Mouse (Mus musculus) MEL (cell line): ENCODE results near the gene Canx. TPM values are rescaled to one million over a fixed set of nuclear protein-coding genes. Genes with fewer than 3 reads are reported as not detected.

Experiments
- DNase-seq: peaks from one replicate; pipeline ENCODE4 v3.0.0; 2011; ENCODE audit warnings: low read depth, low spot score
- H3K27ac ChIP-seq: 2 replicates; pipeline ENCODE4 v1.5.1; 2012; ENCODE audit warnings: low read depth, mild to moderate bottlenecking, control low read depth, low read length, moderate library complexity; ENCODE audit not compliant: control insufficient read depth
- H3K27me3 ChIP-seq, 2 experiments: fragments of 150-350 bp in 1 of 2; sonication (generic) in 1 of 2; 2 replicates each; pipeline ENCODE4 v1.6.1; 2012; ENCODE audit warnings: low read length in 2 of 2, mild to moderate bottlenecking in 2 of 2, improper control_type of control experiment in 1 of 2, moderate library complexity in 1 of 2; ENCODE audit not compliant: insufficient read depth in 2 of 2, control insufficient read depth in 1 of 2
- H3K36me3 ChIP-seq, 2 experiments: 2 replicates each; pipeline ENCODE4 v1.6.1; 2012 to 2014; ENCODE audit warnings: low read length in 2 of 2, improper control_type of control experiment in 1 of 2, inconsistent platforms in 1 of 2, mild to moderate bottlenecking in 1 of 2; ENCODE audit not compliant: insufficient read depth in 2 of 2, control insufficient read depth in 1 of 2
- H3K4me1 ChIP-seq, 2 experiments: fragments of 150-350 bp in 1 of 2; sonication (generic) in 1 of 2; 2 replicates each; pipeline ENCODE4 v1.6.1; 2012; ENCODE audit warnings: low read length in 2 of 2, improper control_type of control experiment in 1 of 2, mild to moderate bottlenecking in 1 of 2; ENCODE audit not compliant: insufficient read depth in 2 of 2, control insufficient read depth in 1 of 2
- H3K4me3 ChIP-seq, 2 experiments: fragments of 150-350 bp in 1 of 2; sonication (generic) in 1 of 2; 2 replicates each; pipeline ENCODE4 v1.5.1; 2012; ENCODE audit warnings: low read depth in 2 of 2, low read length in 2 of 2, mild to moderate bottlenecking in 2 of 2, moderate library complexity in 2 of 2, control low read depth in 1 of 2, improper control_type of control experiment in 1 of 2; ENCODE audit not compliant: control insufficient read depth in 1 of 2, insufficient read depth in 1 of 2
- H3K79me2 ChIP-seq: 2 replicates; pipeline ENCODE4 v1.6.1; 2012; ENCODE audit warnings: mild to moderate bottlenecking, low read length, moderate library complexity; ENCODE audit not compliant: control insufficient read depth, poor library complexity, insufficient read depth
- H3K9ac ChIP-seq: 2 replicates; pipeline ENCODE4 v1.6.1; 2012; ENCODE audit warnings: low read depth, mild to moderate bottlenecking, control low read depth, low read length, moderate library complexity; ENCODE audit not compliant: control insufficient read depth, poor library complexity, severe bottlenecking
- H3K9me3 ChIP-seq: fragments of 150-350 bp; sonication (generic); replicated peaks from 2 replicates; pipeline ENCODE4 v1.6.1; 2012; ENCODE audit warnings: mild to moderate bottlenecking, low read length, improper control_type of control experiment, moderate library complexity; ENCODE audit not compliant: insufficient read depth
- CTCF ChIP-seq, 3 experiments: IDR thresholded peaks in 2 of 3; conservative IDR thresholded peaks in 1 of 3; 2 replicates each; pipeline ENCODE4 v1.5.1; 2011 to 2012; ENCODE audit warnings: low read length in 3 of 3, low read depth in 2 of 3, mild to moderate bottlenecking in 2 of 3, improper control_type of control experiment in 1 of 3, inconsistent platforms in 1 of 3, mixed read lengths in 1 of 3, moderate library complexity in 1 of 3; ENCODE audit not compliant: control insufficient read depth in 1 of 3, insufficient read depth in 1 of 3, poor library complexity in 1 of 3, severe bottlenecking in 1 of 3
- ELF1 ChIP-seq: IDR thresholded peaks from 2 replicates; pipeline ENCODE4 v1.6.1; 2014; ENCODE audit warnings: low read depth, mild to moderate bottlenecking, inconsistent platforms, low read length, improper control_type of control experiment, moderate library complexity
- ETS1 ChIP-seq: IDR thresholded peaks from 2 replicates; pipeline ENCODE4 v1.6.1; 2012; ENCODE audit warnings: low read depth, mild to moderate bottlenecking, inconsistent platforms, low read length, improper control_type of control experiment, moderate library complexity
- GATA1 ChIP-seq: IDR thresholded peaks from 2 replicates; pipeline ENCODE4 v1.6.1; 2011; ENCODE audit warnings: low read depth, low read length, improper control_type of control experiment
- KAT2A ChIP-seq: conservative IDR thresholded peaks from 2 replicates; pipeline ENCODE4 v1.6.1; 2012; ENCODE audit warnings: low read depth, low read length, improper control_type of control experiment, inconsistent platforms
- MAFK ChIP-seq: IDR thresholded peaks from 2 replicates; pipeline ENCODE4 v1.6.1; 2011; ENCODE audit warnings: low read depth, mild to moderate bottlenecking, low read length, improper control_type of control experiment, borderline replicate concordance
- MYC ChIP-seq: IDR thresholded peaks from 2 replicates; pipeline ENCODE4 v1.6.1; 2011; ENCODE audit warnings: low read depth, mild to moderate bottlenecking, low read length, improper control_type of control experiment, moderate library complexity
- POLR2AphosphoS5 ChIP-seq: IDR thresholded peaks from 2 replicates; pipeline ENCODE4 v1.6.1; 2012; ENCODE audit warnings: low read depth, borderline replicate concordance, mild to moderate bottlenecking, inconsistent platforms, low read length, moderate library complexity, mixed read lengths
- SMC3 ChIP-seq: IDR thresholded peaks from 2 replicates; pipeline ENCODE4 v1.6.1; 2011; ENCODE audit warnings: low read depth, low read length, improper control_type of control experiment
- TAL1 ChIP-seq: IDR thresholded peaks from 2 replicates; pipeline ENCODE4 v1.6.1; 2012; ENCODE audit warnings: mild to moderate bottlenecking, inconsistent platforms, low read length, moderate library complexity, mixed read lengths
- TBP ChIP-seq: IDR thresholded peaks from 2 replicates; pipeline ENCODE4 v1.8.0; 2011; ENCODE audit warnings: low read depth, low read length, improper control_type of control experiment
- UBTF ChIP-seq: IDR thresholded peaks from 2 replicates; pipeline ENCODE4 v1.6.1; 2012; ENCODE audit warnings: low read depth, mild to moderate bottlenecking, inconsistent platforms, low read length, improper control_type of control experiment, moderate library complexity, borderline replicate concordance; ENCODE audit not compliant: insufficient read depth
- USF1 ChIP-seq: IDR thresholded peaks from 2 replicates; pipeline ENCODE4 v1.6.1; 2014; ENCODE audit warnings: low read depth, mild to moderate bottlenecking, inconsistent platforms, low read length, improper control_type of control experiment, moderate library complexity
- USF2 ChIP-seq, 2 experiments: IDR thresholded peaks; 2 replicates each; pipeline ENCODE4 v1.6.1; 2011 to 2012; ENCODE audit warnings: improper control_type of control experiment in 2 of 2, low read length in 2 of 2, borderline replicate concordance in 1 of 2, inconsistent platforms in 1 of 2, low read depth in 1 of 2, mild to moderate bottlenecking in 1 of 2; ENCODE audit not compliant: insufficient read depth in 1 of 2
- ZMIZ1 ChIP-seq: IDR thresholded peaks from 2 replicates; pipeline ENCODE4 v1.6.1; 2012; ENCODE audit warnings: low read depth, mild to moderate bottlenecking, inconsistent platforms, low read length, improper control_type of control experiment, moderate library complexity
- polyA plus RNA-seq, 2 experiments: library from polyadenylated mRNA; stranded (reverse) in 1 of 2; unstranded in 1 of 2; fragments of >175 nt in 1 of 2; fragments of >200 nt in 1 of 2; gene quantifications; 2 replicates each; pipeline versions ENCODE4 v1.2.1 to v1.2.4; 2012; ENCODE audit warnings: low replicate concordance in 2 of 2, low read depth in 1 of 2; ENCODE audit not compliant: insufficient read length in 2 of 2, insufficient read depth in 1 of 2, missing spikeins in 1 of 2
- total RNA-seq: library from RNA; depleted of rRNA; stranded (reverse); fragments of 300-350 nt; gene quantifications from 2 replicates; pipeline ENCODE4 v1.2.3, GENCODE M21; 2012

Canx gene
- total and polyA plus RNA-seq, 3 experiments: 390 to 867 (median 464) TPM

GRCm38 (mm10) chr11:50253393-50253792 lies 72.1 kb downstream of the Canx start:
- Histone ChIP-seq H3K9ac (no peak overlapping the region), H3K27me3 (no peaks in the 10 kb centered on the region), H3K9me3 (no peaks in the 10 kb centered on the region), H3K79me2 (no peaks in the 10 kb centered on the region), H3K4me3 (no peak overlapping the region), H3K36me3 (no peaks in the 10 kb centered on the region), H3K27ac (no peak overlapping the region), H3K4me1 (0 out of 4 replicates have a peak, but pooled peaks cover 0 to 4% of the 10 kb centered on the region in 2 experiments)
- no peak for DNase-seq
- TF ChIP-seq USF1 (no peak), KAT2A (no peak), ETS1 (no peak), TAL1 (no peak), USF2 (IDR thresholded peaks at IDR 0.05; ENCODE audit: borderline replicate concordance in 1 of 2, insufficient read depth in 1 of 2, low read depth in 1 of 2, low read length in 2 of 2) (no peak), MAFK (no peak), UBTF (no peak), CTCF (IDR thresholded peaks at IDR 0.05 in 2 of 3, conservative IDR thresholded peaks at IDR 0.05 in 1 of 3; ENCODE audit: control insufficient read depth in 1 of 3, insufficient read depth in 1 of 3, low read depth in 2 of 3, low read length in 3 of 3, poor library complexity in 1 of 3, severe bottlenecking in 1 of 3) (no peak), SMC3 (no peak), GATA1 (no peak)

- Histone ChIP-seq H3K9me3 (no peaks in the 10 kb centered on the region), H3K36me3 (no peaks in the 10 kb centered on the region), H3K79me2 (no peaks in the 10 kb centered on the region), H3K27me3 (no peaks in the 10 kb centered on the region), H3K27ac (no peak overlapping the region), H3K4me3 (no peak overlapping the region), H3K9ac (no peak overlapping the region), H3K4me1 (0 out of 4 replicates have a peak, but pooled peaks cover 0 to 4% of the 10 kb centered on the region in 2 experiments)
- no peak for DNase-seq
- TF ChIP-seq USF2 (IDR thresholded peaks at IDR 0.05; ENCODE audit: borderline replicate concordance in 1 of 2, insufficient read depth in 1 of 2, low read depth in 1 of 2, low read length in 2 of 2) (no peak), MYC (no peak), ELF1 (no peak), KAT2A (no peak), POLR2AphosphoS5 (no peak), TBP (no peak), ETS1 (no peak), ZMIZ1 (no peak), USF1 (no peak), SMC3 (no peak)
These were observed 72.7 kb downstream of the Canx start for GRCm38 (mm10) chr11:50252684-50253265.
